Mouse (Mus musculus) hindbrain, embryonic 12.5 days (tissue): ENCODE results near the gene Eif4enif1. TPM values are rescaled to one million over a fixed set of nuclear protein-coding genes. Genes with fewer than 3 reads are reported as not detected.

Source experiments
- polyA plus RNA-seq: library from polyadenylated mRNA; unstranded; fragments of >200 nt; fragmentation: Nextera tagmentation; extraction: Ambion mirVana; gene quantifications from 2 replicates; pipeline ENCODE4 v1.2.1, GENCODE M21; 2016

The Eif4enif1 gene
- polyA plus RNA-seq, 1 experiment from 2014 or later: 58.8 TPM

Other genes starting within 250 kb of the Eif4enif1 start
- 17.2 and 18.6 TPM in 2 replicates for gene Sfi1, start 8.9 kb upstream of the Eif4enif1 start, polyA plus RNA-seq
- gene Drg1, start 64.0 kb downstream of the Eif4enif1 start, polyA plus RNA-seq: 240 and 245 TPM in 2 replicates
- gene Patz1, start 86.5 kb downstream of the Eif4enif1 start, polyA plus RNA-seq: 115 and 119 TPM in 2 replicates
- 19.9 and 22.0 TPM in 2 replicates for gene Pik3ip1, start 128.0 kb downstream of the Eif4enif1 start, polyA plus RNA-seq
- 114 and 116 TPM in 2 replicates for gene Limk2, start 206.8 kb downstream of the Eif4enif1 start, polyA plus RNA-seq
- 38.5 and 43.0 TPM in 2 replicates for gene Rnf185, start 250.0 kb downstream of the Eif4enif1 start, polyA plus RNA-seq